Mouse (Mus musculus) forebrain, embryonic 15.5 days (tissue): Measurements from ENCODE around the gene Dll1. TPM values are rescaled to one million over a fixed set of nuclear protein-coding genes. Genes with fewer than 3 reads are reported as not detected.

Experiments
- ATAC-seq: fragments of 200-750 bp; cut with Nextera tagmentation; replicated peaks from 2 replicates; pipeline ENCODE4 v1.8.0; 2017; ENCODE audit warnings: mild to moderate bottlenecking, moderate TSS enrichment, moderate library complexity
- H3K27ac ChIP-seq: fragments of 300-500 bp; sonication (generic); replicated peaks from 2 replicates; pipeline ENCODE4 v1.5.1; 2015; ENCODE audit warnings: mild to moderate bottlenecking, inconsistent platforms
- H3K27me3 ChIP-seq: fragments of 300-500 bp; sonication (generic); 2 replicates; pipeline ENCODE4 v1.6.1; 2015; ENCODE audit warnings: inconsistent platforms
- H3K36me3 ChIP-seq: fragments of 300-500 bp; sonication (generic); 2 replicates; pipeline ENCODE4 v1.6.1; 2015; ENCODE audit warnings: mild to moderate bottlenecking, inconsistent platforms
- H3K4me1 ChIP-seq: fragments of 300-500 bp; sonication (generic); 2 replicates; pipeline ENCODE4 v1.6.1; 2015; ENCODE audit warnings: inconsistent platforms
- H3K4me2 ChIP-seq: fragments of 300-500 bp; sonication (generic); replicated peaks from 2 replicates; pipeline ENCODE4 v1.6.1; 2015; ENCODE audit warnings: mild to moderate bottlenecking, inconsistent platforms
- H3K4me3 ChIP-seq: fragments of 300-500 bp; sonication (generic); 2 replicates; pipeline ENCODE4 v1.5.1; 2015; ENCODE audit warnings: mild to moderate bottlenecking, inconsistent platforms
- H3K9ac ChIP-seq: fragments of 300-500 bp; sonication (generic); replicated peaks from 2 replicates; pipeline ENCODE4 v1.6.1; 2015; ENCODE audit warnings: mild to moderate bottlenecking, inconsistent platforms
- H3K9me3 ChIP-seq: fragments of 300-500 bp; sonication (generic); 2 replicates; pipeline ENCODE4 v1.6.1; 2016; ENCODE audit warnings: inconsistent platforms
- WGBS: fragments of 180-500 bp; shearing (Covaris S2); methylation state at CpG from one replicate; pipeline ENCODE4 v1.1.7; 2015; ENCODE audit warnings: mixed read lengths; 5-methylcytosine and 5-hydroxymethylcytosine counted together
- polyA plus RNA-seq: library from polyadenylated mRNA; unstranded; fragments of >200 nt; fragmentation: Nextera tagmentation; extraction: Ambion mirVana; gene quantifications from 2 replicates; pipeline ENCODE4 v1.2.1, GENCODE M21; 2015

Dll1 gene
- polyA plus RNA-seq = 34.6 and 35.9 TPM in 2 replicates

GRCm38 (mm10) chr17:15376494-15377181 lies at the start of gene Dll1:
Gene Dll1, minus strand, starts transcription at chr17:15376872.
- Histone ChIP-seq H3K9ac (peak within 1 kb of the TSS; percentile 90), H3K4me3 (peak within 1 kb of the TSS; percentile 91), H3K36me3 (no peaks in the 10 kb centered on the region), H3K9me3 (no peaks in the 10 kb centered on the region), H3K27ac (peak within 1 kb of the TSS; percentile 96), H3K4me1 (peaks cover 82% of the 10 kb centered on the region), H3K4me2 (peak within 1 kb of the TSS; percentile 66), H3K27me3 (no peaks in the 10 kb centered on the region)
- peak; percentile 52 for ATAC-seq
- WGBS = under 1% methylated on average over 36 of the region's 36 CpGs

DNA sequence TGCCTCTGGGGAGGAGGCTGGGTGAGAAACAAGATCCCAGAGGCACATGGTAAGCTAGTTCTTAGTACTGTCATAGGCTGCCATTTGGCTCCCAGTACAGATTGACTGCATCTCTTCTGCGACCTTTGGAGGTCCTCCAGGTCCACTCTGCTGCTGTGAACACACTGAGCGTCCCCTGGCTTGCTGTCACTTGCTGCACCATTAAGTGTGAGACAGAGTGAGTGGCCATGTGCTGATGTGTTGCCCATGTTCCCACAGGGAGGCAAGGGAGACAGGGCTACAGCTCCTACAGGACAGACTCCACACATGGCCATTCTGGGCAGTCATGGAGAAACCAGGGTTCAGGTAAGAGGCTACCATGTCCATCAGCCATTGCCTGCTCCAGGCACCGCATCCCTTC lies 49.3 kb upstream of the Dll1 start:
- no peaks in the 10 kb centered on the region for H3K9me3 ChIP-seq
- ATAC-seq = no peak
- no peak overlapping the region for H3K4me2 ChIP-seq
- no peak overlapping the region for H3K4me3 ChIP-seq
- peaks cover 78% of the 10 kb centered on the region for H3K36me3 ChIP-seq
- H3K27ac ChIP-seq = no peak overlapping the region
- no peak overlapping the region for H3K9ac ChIP-seq
- WGBS = 95% methylated on average over 3 of the region's 3 CpGs
- H3K27me3 ChIP-seq = no peaks in the 10 kb centered on the region
- peaks cover 4% of the 10 kb centered on the region; the same call in 1 of the 2 replicates for H3K4me1 ChIP-seq

DNA sequence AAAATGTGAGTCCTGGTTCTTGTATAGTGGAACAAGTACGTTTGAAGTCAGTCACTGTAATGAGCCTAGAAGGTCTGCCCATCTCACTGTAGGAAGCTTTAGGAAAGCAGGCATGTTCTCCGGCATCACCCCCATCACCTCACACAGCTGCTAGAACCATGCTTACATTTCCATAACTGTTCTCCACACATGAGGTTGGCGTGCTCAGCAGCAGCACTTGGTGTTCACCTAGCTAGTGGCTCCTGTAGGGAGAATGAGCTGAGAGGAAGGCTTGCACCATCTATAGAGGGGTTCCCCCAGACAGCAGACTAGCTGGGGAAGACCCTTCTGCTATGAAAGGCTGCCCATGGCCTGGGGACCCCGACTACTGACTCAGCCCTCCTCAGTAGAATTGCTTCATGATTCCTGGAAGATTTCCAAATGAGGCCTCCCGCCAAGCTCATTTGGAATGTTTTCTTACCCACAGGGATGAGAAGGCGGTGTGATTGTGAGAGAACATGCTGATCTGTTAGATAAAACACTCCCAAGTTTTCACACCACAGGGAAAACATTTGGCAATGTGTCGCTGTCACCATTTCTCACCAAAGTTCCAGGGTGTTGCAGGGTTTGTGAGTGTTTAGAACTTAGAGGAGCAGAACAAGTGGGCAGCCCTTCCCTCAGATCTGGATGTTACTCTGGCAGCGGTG lies 46.6 kb upstream of the Dll1 start:
- Histone ChIP-seq H3K4me2 (no peak overlapping the region), H3K9ac (no peak overlapping the region), H3K4me1 (peaks cover 17% of the 10 kb centered on the region), H3K27ac (no peak overlapping the region), H3K9me3 (no peaks in the 10 kb centered on the region), H3K4me3 (no peak overlapping the region), H3K36me3 (peaks cover 83% of the 10 kb centered on the region), H3K27me3 (no peaks in the 10 kb centered on the region)
- peak; percentile 9; the same call in 1 of the 2 replicates for ATAC-seq
- WGBS = 66% methylated on average over 8 of the region's 8 CpGs

DNA sequence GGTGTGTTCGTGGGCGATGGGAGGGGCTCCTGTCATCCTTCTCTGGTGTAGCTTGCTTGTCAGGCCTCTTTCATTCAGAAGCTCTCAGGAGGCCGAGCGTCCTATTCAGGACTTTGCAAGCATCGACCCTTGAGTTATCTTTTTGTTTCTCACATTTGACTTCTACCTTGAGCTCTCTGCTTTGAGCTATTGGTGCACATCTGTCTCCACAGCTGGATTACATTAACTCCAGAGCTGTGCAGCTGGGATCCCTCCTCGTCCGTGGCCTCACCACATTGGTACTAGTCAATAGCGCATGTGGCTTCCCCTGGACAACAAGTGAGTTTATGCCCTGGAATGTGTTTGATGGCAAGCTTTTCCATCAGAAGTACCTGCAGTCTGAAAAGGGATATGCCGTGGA lies 46.0 kb upstream of the Dll1 start:
- no peak overlapping the region for H3K4me2 ChIP-seq
- no peak overlapping the region for H3K9ac ChIP-seq
- H3K4me1 ChIP-seq = peaks cover 17% of the 10 kb centered on the region
- H3K27me3 ChIP-seq = no peaks in the 10 kb centered on the region
- peaks cover 85% of the 10 kb centered on the region for H3K36me3 ChIP-seq
- H3K9me3 ChIP-seq = no peaks in the 10 kb centered on the region
- WGBS = 91% methylated on average over 9 of the region's 9 CpGs
- no peak for ATAC-seq
- H3K27ac ChIP-seq = no peak overlapping the region
- no peak overlapping the region for H3K4me3 ChIP-seq

DNA sequence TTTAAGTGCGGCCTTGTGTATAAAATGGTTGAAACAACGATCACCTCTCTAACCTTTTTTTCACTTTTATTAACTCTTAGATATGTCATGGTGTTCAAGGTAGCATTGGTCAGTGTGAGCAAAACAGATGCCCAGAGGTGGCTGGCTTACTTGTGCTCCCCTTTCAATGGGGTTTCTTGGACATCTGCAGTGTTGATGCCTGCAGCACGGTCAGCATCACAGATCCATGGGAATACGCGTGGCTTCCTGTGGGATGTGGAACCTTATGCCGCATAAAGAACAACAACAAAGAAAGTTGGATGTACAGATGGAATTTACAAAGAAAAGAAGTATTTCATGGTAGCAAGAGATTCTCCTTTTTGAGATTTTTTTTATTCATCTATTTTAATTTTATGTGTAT lies 44.8 kb upstream of the Dll1 start:
- WGBS = 97% methylated on average over 6 of the region's 6 CpGs
- no peaks in the 10 kb centered on the region for H3K27me3 ChIP-seq
- ATAC-seq = no peak
- no peaks in the 10 kb centered on the region for H3K9me3 ChIP-seq
- H3K27ac ChIP-seq = no peak overlapping the region
- no peak overlapping the region for H3K4me3 ChIP-seq
- peaks cover 17% of the 10 kb centered on the region for H3K4me1 ChIP-seq
- H3K9ac ChIP-seq = no peak overlapping the region
- no peak overlapping the region for H3K4me2 ChIP-seq
- peaks cover 87% of the 10 kb centered on the region for H3K36me3 ChIP-seq

GRCm38 (mm10) chr17:15420021-15420603 lies 43.4 kb upstream of the Dll1 start:
- Histone ChIP-seq H3K27me3 (no peaks in the 10 kb centered on the region), H3K4me3 (no peak overlapping the region), H3K4me1 (peaks cover 17% of the 10 kb centered on the region), H3K36me3 (peaks cover 87% of the 10 kb centered on the region), H3K9ac (no peak overlapping the region), H3K27ac (0 out of 2 replicates have a peak overlapping the region, but pooled peaks have one; percentile 1), H3K4me2 (no peak overlapping the region), H3K9me3 (no peaks in the 10 kb centered on the region)
- ATAC-seq = peak; percentile 72
- 65% methylated on average over 8 of the region's 8 CpGs for WGBS

DNA sequence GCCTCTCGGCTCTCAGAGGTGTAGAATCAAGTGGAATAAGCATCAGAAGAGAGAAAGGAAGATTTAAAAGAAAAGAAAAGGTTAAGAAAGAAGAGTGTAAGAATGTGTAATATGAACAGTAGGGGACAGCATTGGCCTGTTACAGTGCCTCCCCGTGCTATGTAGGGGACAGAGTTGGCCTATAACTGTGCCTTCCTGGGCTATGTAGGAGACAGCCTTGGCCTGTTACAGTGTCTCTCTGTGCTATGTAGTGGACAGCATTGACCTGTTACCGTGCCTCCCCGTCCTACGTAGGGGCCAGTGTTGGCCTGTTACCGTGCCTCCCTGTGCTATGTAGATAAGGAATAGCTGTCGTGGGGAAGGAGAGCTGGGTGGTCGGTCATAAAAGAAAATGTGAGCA lies 42.9 kb upstream of the Dll1 start:
- Histone ChIP-seq H3K27me3 (no peaks in the 10 kb centered on the region), H3K9me3 (no peaks in the 10 kb centered on the region), H3K36me3 (peaks cover 88% of the 10 kb centered on the region), H3K4me3 (no peak overlapping the region), H3K4me1 (peaks cover 17% of the 10 kb centered on the region), H3K9ac (no peak overlapping the region), H3K27ac (no peak overlapping the region), H3K4me2 (no peak overlapping the region)
- 87% methylated on average over 8 of the region's 8 CpGs for WGBS
- peak; percentile 53; the same call in 1 of the 2 replicates for ATAC-seq

GRCm38 (mm10) chr17:15416596-15417215 lies 40.0 kb upstream of the Dll1 start:
- Histone ChIP-seq H3K27me3 (no peaks in the 10 kb centered on the region), H3K4me2 (no peak overlapping the region), H3K4me1 (peaks cover 12% of the 10 kb centered on the region), H3K36me3 (peaks cover 86% of the 10 kb centered on the region), H3K9ac (no peak overlapping the region), H3K9me3 (no peaks in the 10 kb centered on the region), H3K4me3 (no peak overlapping the region), H3K27ac (no peak overlapping the region)
- WGBS = 96% methylated on average over 12 of the region's 12 CpGs
- no peak for ATAC-seq

DNA sequence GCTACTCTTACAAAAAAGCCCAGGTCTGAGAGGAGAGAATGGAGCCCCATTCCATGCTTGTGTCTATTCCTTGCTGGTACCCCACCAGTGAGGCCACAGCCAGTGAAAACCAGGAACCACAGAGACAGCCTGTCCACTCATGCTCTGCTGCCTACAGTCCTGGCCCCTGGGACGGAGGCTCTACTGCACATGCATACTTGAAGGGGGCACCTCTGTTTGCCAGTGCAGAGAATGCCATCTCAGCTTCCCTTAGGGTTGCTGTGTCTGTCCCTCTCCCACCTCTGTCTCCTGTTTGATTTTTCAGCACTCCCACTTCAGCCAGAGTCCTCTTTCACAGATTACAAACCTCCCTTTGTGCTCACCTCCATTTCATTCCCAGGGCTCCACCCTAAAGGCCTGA lies 34.2 kb upstream of the Dll1 start:
- H3K36me3 ChIP-seq = peaks cover 90% of the 10 kb centered on the region
- H3K9ac ChIP-seq = no peak overlapping the region

DNA sequence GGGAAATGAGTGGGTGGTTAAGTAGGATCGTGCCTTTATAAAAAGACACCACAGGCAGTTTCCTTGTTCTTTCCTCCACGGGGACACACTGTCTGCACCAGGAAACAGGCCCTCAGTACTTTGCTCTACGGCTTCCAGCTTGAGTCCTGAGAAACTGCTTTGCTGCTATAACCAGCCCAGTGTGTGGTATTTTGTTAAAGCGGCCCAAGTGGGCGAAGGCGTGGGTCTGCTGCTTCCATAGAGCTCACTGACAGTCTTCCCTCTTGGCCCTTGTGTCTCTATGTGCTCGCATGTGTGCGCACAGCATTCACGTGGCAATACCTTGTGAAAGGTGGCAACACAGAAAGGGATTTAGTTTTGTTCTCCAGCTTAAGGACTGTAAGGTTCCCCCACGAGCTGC lies 32.6 kb upstream of the Dll1 start:
- no peak for ATAC-seq
- Histone ChIP-seq H3K9me3 (no peaks in the 10 kb centered on the region), H3K36me3 (peaks cover 89% of the 10 kb centered on the region), H3K27ac (no peak overlapping the region), H3K4me1 (no peaks in the 10 kb centered on the region), H3K9ac (no peak overlapping the region), H3K4me3 (no peak overlapping the region), H3K27me3 (no peaks in the 10 kb centered on the region), H3K4me2 (no peak overlapping the region)
- 91% methylated on average over 10 of the region's 10 CpGs for WGBS

More for the DNA sequence above, 34.2 kb upstream of the Dll1 start:
- no peak overlapping the region for H3K4me2 ChIP-seq
- no peak overlapping the region for H3K4me3 ChIP-seq
- no peak for ATAC-seq
- no peaks in the 10 kb centered on the region for H3K4me1 ChIP-seq
- WGBS = 100% methylated on average over 1 of the region's 1 CpGs
- H3K9me3 ChIP-seq = no peaks in the 10 kb centered on the region
- no peak overlapping the region for H3K27ac ChIP-seq
- no peaks in the 10 kb centered on the region for H3K27me3 ChIP-seq

DNA sequence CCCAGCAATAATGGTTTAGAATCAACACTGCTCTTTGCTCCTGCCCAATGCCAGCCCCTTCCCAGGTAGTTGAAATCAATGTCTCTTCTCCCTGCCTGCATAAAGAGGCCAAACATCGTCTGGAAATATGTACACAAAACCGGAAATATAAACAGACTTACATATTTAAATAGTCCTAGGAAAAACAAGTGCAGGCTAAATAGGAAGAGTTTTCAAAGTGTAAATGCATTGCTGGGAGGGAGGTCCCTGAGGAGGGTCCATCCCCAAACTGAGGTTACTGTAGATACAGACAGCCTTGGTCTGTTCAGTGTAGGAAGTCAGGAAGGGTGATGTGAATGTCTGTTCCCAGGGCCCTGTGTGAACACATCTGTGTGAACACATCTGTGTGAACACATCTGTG lies 29.9 kb upstream of the Dll1 start:
- ATAC-seq = no peak
- H3K27me3 ChIP-seq = no peaks in the 10 kb centered on the region
- no peak overlapping the region for H3K27ac ChIP-seq
- H3K4me2 ChIP-seq = no peak overlapping the region
- H3K36me3 ChIP-seq = peaks cover 89% of the 10 kb centered on the region
- H3K9ac ChIP-seq = no peak overlapping the region
- 95% methylated on average over 2 of the region's 2 CpGs for WGBS
- H3K4me1 ChIP-seq = no peaks in the 10 kb centered on the region
- no peak overlapping the region for H3K4me3 ChIP-seq
- no peaks in the 10 kb centered on the region for H3K9me3 ChIP-seq

DNA sequence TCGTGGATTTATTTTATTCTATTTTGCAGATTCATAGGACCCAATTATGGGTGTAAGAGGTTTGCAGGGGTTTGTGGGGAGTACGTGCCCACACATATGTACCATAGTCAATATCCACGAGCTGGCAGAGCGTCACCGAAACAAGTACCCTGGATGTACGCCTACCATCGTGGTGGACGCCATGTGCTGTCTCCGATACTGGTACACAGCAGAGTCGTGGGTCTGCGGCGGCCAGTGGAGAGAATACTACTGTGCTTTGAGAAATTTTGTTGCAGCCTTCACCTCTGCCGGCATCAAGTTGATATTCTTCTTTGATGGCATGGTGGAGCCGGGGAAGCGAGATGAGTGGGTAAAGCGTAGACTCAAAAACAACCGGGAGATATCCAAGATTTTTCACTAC lies 25.0 kb upstream of the Dll1 start:
- Histone ChIP-seq H3K4me1 (peaks cover 20% of the 10 kb centered on the region), H3K4me2 (no peak overlapping the region), H3K4me3 (no peak overlapping the region), H3K27me3 (no peaks in the 10 kb centered on the region), H3K27ac (no peak overlapping the region), H3K9me3 (no peaks in the 10 kb centered on the region), H3K9ac (no peak overlapping the region), H3K36me3 (peaks cover 45% of the 10 kb centered on the region)
- 97% methylated on average over 17 of the region's 17 CpGs for WGBS
- no peak for ATAC-seq
